Mouse (Mus musculus) bone marrow macrophage, adult 2 months (primary cell): Measurements from ENCODE around the gene Hist1h3d.
"Not testable (repeated sequence)": the region's sequence is repeated elsewhere in the genome, so short reads cannot be mapped to it uniquely, and the experiment has no call there.

Experiments used
- CTCF ChIP-seq: IDR thresholded peaks from 2 replicates; pipeline ENCODE4 v1.5.1; 2012; ENCODE audit warnings: low read depth, mild to moderate bottlenecking, low read length, moderate library complexity
- POLR2A ChIP-seq: IDR thresholded peaks from 2 replicates; pipeline ENCODE4 v1.6.1; 2012; ENCODE audit warnings: mild to moderate bottlenecking, low read depth, low read length, borderline replicate concordance

- TF ChIP-seq CTCF, POLR2A: not testable (repeated sequence)
Measured at GRCm38 (mm10) chr13:23573034-23573897, 2.3 kb upstream of the Hist1h3d start.
